Mouse (Mus musculus): Measurements from ENCODE around the gene Src. TPM values are rescaled to one million over a fixed set of nuclear protein-coding genes. Genes with fewer than 3 reads are reported as not detected.

The Src gene
- total RNA-seq, 1 experiment: 36.7 TPM

Other genes with a start within 250 kb of the Src start
- gene Rbl1, start 213.9 kb upstream of the Src start, total RNA-seq (2012; rRNA removed): 10.5 and 12.4 TPM in 2 replicates
- 422 and 655 TPM in 2 replicates for gene Rpn2, start 139.4 kb upstream of the Src start, total RNA-seq (2012; rRNA removed)
- 0.48 and 0.58 TPM in 2 replicates for gene Mroh8, start 138.9 kb upstream of the Src start, total RNA-seq (2012; rRNA removed)
- gene Ghrh, start 70.9 kb upstream of the Src start, total RNA-seq (2012; rRNA removed): not detected in 2 replicates
- gene Manbal, start 50.9 kb upstream of the Src start, total RNA-seq (2012; rRNA removed): 39.4 and 44.9 TPM in 2 replicates
- gene Nnat, start 141.6 kb downstream of the Src start, total RNA-seq (2012; rRNA removed): 7.0 and 117 TPM in 2 replicates
- 42.4 and 57.3 TPM in 2 replicates for gene Blcap, start 152.8 kb downstream of the Src start, total RNA-seq (2012; rRNA removed)